Mouse (Mus musculus) testis, postnatal 10 days (tissue): ENCODE results near the gene Pbx3.

Source experiments
- DNase-seq: peaks from one replicate; pipeline ENCODE4 v3.0.0; 2021; ENCODE audit warnings: low spot score

The Pbx3 gene

GRCm38 (mm10) chr2:34219150-34219549 lies 153.8 kb downstream of the Pbx3 start:
- DNase-seq: no peak

GRCm38 (mm10) chr2:34217596-34217995 lies 155.3 kb downstream of the Pbx3 start:
- DNase-seq: no peak

GRCm38 (mm10) chr2:34215496-34215895 lies 157.4 kb downstream of the Pbx3 start:
- DNase-seq: no peak

GRCm38 (mm10) chr2:34212418-34212817 lies 160.5 kb downstream of the Pbx3 start:
- DNase-seq: no peak

GRCm38 (mm10) chr2:34204797-34205196 lies 168.1 kb downstream of the Pbx3 start:
- DNase-seq: no peak

GRCm38 (mm10) chr2:34204325-34204724 lies 168.6 kb downstream of the Pbx3 start:
- no peak for DNase-seq

GRCm38 (mm10) chr2:34193870-34194820 lies 178.8 kb downstream of the Pbx3 start:
- DNase-seq: no peak

GRCm38 (mm10) chr2:34193276-34193675 lies 179.7 kb downstream of the Pbx3 start:
- DNase-seq: no peak

GRCm38 (mm10) chr2:34187366-34187765 lies 185.6 kb downstream of the Pbx3 start:
- DNase-seq: no peak

GRCm38 (mm10) chr2:34181600-34181999 lies 191.3 kb downstream of the Pbx3 start:
- DNase-seq: no peak

GRCm38 (mm10) chr2:34179299-34179698 lies 193.6 kb downstream of the Pbx3 start:
- no peak for DNase-seq

- DNase-seq: no peak
Measured at GRCm38 (mm10) chr2:34178653-34179052, 194.3 kb downstream of the Pbx3 start.

- no peak for DNase-seq
Measured at GRCm38 (mm10) chr2:34170424-34170823, 202.5 kb downstream of the Pbx3 start.

GRCm38 (mm10) chr2:34169626-34170025 lies 203.3 kb downstream of the Pbx3 start:
- DNase-seq: no peak

GRCm38 (mm10) chr2:34168191-34168590 lies 204.8 kb downstream of the Pbx3 start:
- no peak for DNase-seq

- no peak for DNase-seq
Measured at GRCm38 (mm10) chr2:34162484-34162883, 210.5 kb downstream of the Pbx3 start.

- DNase-seq: no peak
Measured at GRCm38 (mm10) chr2:34157746-34158145, 215.2 kb downstream of the Pbx3 start.

- DNase-seq: no peak
Measured at GRCm38 (mm10) chr2:34154833-34155232, 218.1 kb downstream of the Pbx3 start.

- DNase-seq: no peak
Measured at GRCm38 (mm10) chr2:34153336-34153735, 219.6 kb downstream of the Pbx3 start.

GRCm38 (mm10) chr2:34150560-34150959 lies 222.4 kb downstream of the Pbx3 start:
- DNase-seq: no peak

GRCm38 (mm10) chr2:34148214-34148613 lies 224.7 kb downstream of the Pbx3 start:
- DNase-seq: no peak

- no peak for DNase-seq
Measured at GRCm38 (mm10) chr2:34147476-34147875, 225.5 kb downstream of the Pbx3 start.

GRCm38 (mm10) chr2:34147036-34147435 lies 225.9 kb downstream of the Pbx3 start:
- DNase-seq: no peak

GRCm38 (mm10) chr2:34146431-34146830 lies 226.5 kb downstream of the Pbx3 start:
- no peak for DNase-seq
